Mouse (Mus musculus) neural tube, embryonic 12.5 days (tissue): ENCODE data around the gene Kcna6. TPM values are rescaled to one million over a fixed set of nuclear protein-coding genes. Genes with fewer than 3 reads are reported as not detected.

Source experiments
- ATAC-seq: fragments of 200-750 bp; cut with Nextera tagmentation; 2 replicates; pipeline ENCODE4 v1.8.0; 2017; ENCODE audit warnings: low read depth, mild to moderate bottlenecking, moderate TSS enrichment, moderate library complexity; ENCODE audit not compliant: low FRiP score
- H3K27ac ChIP-seq: fragments of 300-500 bp; sonication (generic); 2 replicates; pipeline ENCODE4 v1.5.1; 2016
- H3K27me3 ChIP-seq: fragments of 300-500 bp; sonication (generic); replicated peaks from 2 replicates; pipeline ENCODE4 v1.6.1; 2016; ENCODE audit warnings: mild to moderate bottlenecking
- H3K36me3 ChIP-seq: fragments of 300-500 bp; sonication (generic); 2 replicates; pipeline ENCODE4 v1.6.1; 2016; ENCODE audit warnings: mild to moderate bottlenecking
- H3K4me1 ChIP-seq: fragments of 300-500 bp; sonication (generic); 2 replicates; pipeline ENCODE4 v1.6.1; 2016
- H3K4me2 ChIP-seq: fragments of 300-500 bp; sonication (generic); replicated peaks from 2 replicates; pipeline ENCODE4 v1.6.1; 2016; ENCODE audit warnings: mild to moderate bottlenecking
- H3K4me3 ChIP-seq: fragments of 300-500 bp; sonication (generic); 2 replicates; pipeline ENCODE4 v1.5.1; 2016
- H3K9ac ChIP-seq: fragments of 300-500 bp; sonication (generic); 2 replicates; pipeline ENCODE4 v1.6.1; 2016; ENCODE audit warnings: mild to moderate bottlenecking
- H3K9me3 ChIP-seq: fragments of 300-500 bp; sonication (generic); 2 replicates; pipeline ENCODE4 v1.6.1; 2016; ENCODE audit warnings: mild to moderate bottlenecking
- WGBS: fragments of 180-500 bp; shearing (Covaris S2); methylation state at CpG from one replicate; pipeline ENCODE4 v1.1.7; 2016; 5-methylcytosine and 5-hydroxymethylcytosine counted together
- polyA plus RNA-seq: library from polyadenylated mRNA; unstranded; fragments of >200 nt; fragmentation: Nextera tagmentation; extraction: Ambion mirVana; gene quantifications from 2 replicates; pipeline ENCODE4 v1.2.1, GENCODE M21; 2016

The Kcna6 gene
- polyA plus RNA-seq, 1 experiment from 2014 or later = 16.9 TPM

- Histone ChIP-seq H3K27ac (no peak overlapping the region), H3K4me3 (no peak overlapping the region), H3K4me2 (no peak overlapping the region), H3K9me3 (no peaks in the 10 kb centered on the region), H3K27me3 (no peaks in the 10 kb centered on the region), H3K4me1 (no peaks in the 10 kb centered on the region), H3K36me3 (no peaks in the 10 kb centered on the region), H3K9ac (no peak overlapping the region)
- WGBS = 72% methylated on average over 12 of the region's 12 CpGs
- no peak for ATAC-seq
Measured at GRCm38 (mm10) chr6:126718423-126719087, 21.9 kb downstream of the Kcna6 start.

- WGBS = 91% methylated on average over 6 of the region's 6 CpGs
- Histone ChIP-seq H3K27me3 (no peaks in the 10 kb centered on the region), H3K36me3 (no peaks in the 10 kb centered on the region), H3K4me1 (no peaks in the 10 kb centered on the region), H3K27ac (no peak overlapping the region), H3K9ac (no peak overlapping the region), H3K4me2 (no peak overlapping the region), H3K9me3 (no peaks in the 10 kb centered on the region), H3K4me3 (no peak overlapping the region)
- ATAC-seq = no peak
Measured at GRCm38 (mm10) chr6:126712531-126712930, 27.9 kb downstream of the Kcna6 start.

- Histone ChIP-seq H3K9me3 (no peaks in the 10 kb centered on the region), H3K4me2 (no peak overlapping the region), H3K9ac (no peak overlapping the region), H3K4me1 (0 out of 2 replicates have a peak, but pooled peaks cover 3% of the 10 kb centered on the region), H3K27me3 (no peaks in the 10 kb centered on the region), H3K36me3 (no peaks in the 10 kb centered on the region), H3K27ac (no peak overlapping the region), H3K4me3 (no peak overlapping the region)
- ATAC-seq = no peak
- 80% methylated on average over 6 of the region's 6 CpGs for WGBS
Measured at GRCm38 (mm10) chr6:126705936-126706335, 34.5 kb downstream of the Kcna6 start.

DNA sequence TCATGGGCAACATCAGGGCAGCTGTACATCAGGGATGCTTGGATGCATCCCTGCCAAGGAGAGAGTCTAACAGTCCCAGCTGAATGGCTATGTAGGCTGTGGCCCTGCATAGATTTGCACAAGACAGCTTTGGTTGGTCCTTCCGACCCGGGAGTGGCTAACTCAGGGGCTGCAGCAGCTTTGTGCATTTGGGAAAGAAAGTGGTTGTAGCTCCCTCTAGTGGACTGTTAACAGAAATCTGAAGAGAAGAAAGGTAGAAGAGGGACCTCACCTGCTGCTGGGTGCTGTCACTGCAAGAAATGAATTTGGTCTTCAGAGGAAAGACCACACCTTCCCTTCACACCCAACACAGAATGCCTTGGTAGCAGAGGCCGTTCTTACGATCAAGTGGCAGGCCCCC is 36.0 kb downstream of the Kcna6 start:
- Histone ChIP-seq H3K27ac (no peak overlapping the region), H3K4me2 (no peak overlapping the region), H3K27me3 (0 out of 2 replicates have a peak, but pooled peaks cover 2% of the 10 kb centered on the region), H3K4me3 (no peak overlapping the region), H3K4me1 (0 out of 2 replicates have a peak, but pooled peaks cover 3% of the 10 kb centered on the region), H3K9me3 (no peaks in the 10 kb centered on the region), H3K9ac (no peak overlapping the region), H3K36me3 (no peaks in the 10 kb centered on the region)
- no peak for ATAC-seq
- WGBS = 29% methylated on average over 4 of the region's 4 CpGs

DNA sequence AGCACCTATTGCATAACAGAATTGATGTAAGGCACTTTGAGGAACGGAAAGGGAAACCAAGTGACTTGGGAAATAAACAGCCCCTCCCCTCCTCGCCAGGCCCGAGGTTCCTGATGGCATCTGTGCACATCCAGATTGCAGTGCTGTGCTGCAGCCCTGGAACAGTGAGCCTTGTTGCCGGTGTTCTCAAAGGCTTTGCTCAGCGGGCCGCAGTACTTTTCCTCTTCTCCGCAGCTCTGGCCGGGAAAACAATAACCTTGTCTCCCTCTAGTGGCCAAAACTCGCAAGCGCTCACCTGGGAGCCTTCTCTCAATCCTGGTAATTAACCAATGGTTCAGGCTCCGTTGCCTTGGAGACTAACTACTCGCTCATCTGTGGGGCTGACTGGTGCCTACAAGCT is 38.4 kb downstream of the Kcna6 start:
- no peaks in the 10 kb centered on the region for H3K36me3 ChIP-seq
- no peak overlapping the region for H3K4me3 ChIP-seq
- H3K9me3 ChIP-seq = no peaks in the 10 kb centered on the region
- H3K4me1 ChIP-seq = 0 out of 2 replicates have a peak, but pooled peaks cover 3% of the 10 kb centered on the region
- H3K4me2 ChIP-seq = peak overlapping the region; percentile 23
- peak; percentile 78 for ATAC-seq
- 0 out of 2 replicates have a peak overlapping the region, but pooled peaks have one; percentile 40 for H3K9ac ChIP-seq
- no peak overlapping the region for H3K27ac ChIP-seq
- 4% methylated on average over 12 of the region's 12 CpGs for WGBS
- H3K27me3 ChIP-seq = 0 out of 2 replicates have a peak, but pooled peaks cover 2% of the 10 kb centered on the region

DNA sequence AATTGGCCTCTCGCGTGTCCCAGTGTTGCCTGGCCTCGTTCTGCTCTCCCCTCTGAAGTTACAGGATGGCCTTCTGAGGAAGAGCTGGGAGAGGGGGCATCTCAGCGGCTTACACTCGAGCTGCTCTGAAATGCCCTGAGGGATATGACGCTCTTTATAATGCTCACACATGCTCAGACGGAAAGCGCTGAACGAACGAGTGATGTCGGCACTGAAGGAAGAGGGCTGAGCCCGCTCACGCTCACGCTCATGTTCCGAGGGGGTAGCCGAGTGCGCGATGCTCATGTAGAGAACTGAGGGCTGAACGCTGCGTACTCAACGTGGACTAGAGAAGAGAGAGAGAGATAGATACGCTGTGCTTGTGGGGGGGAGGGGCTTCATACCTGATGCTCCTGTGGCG is 39.3 kb downstream of the Kcna6 start:
- no peaks in the 10 kb centered on the region for H3K36me3 ChIP-seq
- H3K4me3 ChIP-seq = no peak overlapping the region
- H3K9me3 ChIP-seq = no peaks in the 10 kb centered on the region
- WGBS = 74% methylated on average over 23 of the region's 23 CpGs
- H3K4me2 ChIP-seq = no peak overlapping the region
- H3K27ac ChIP-seq = no peak overlapping the region
- ATAC-seq = no peak
- H3K4me1 ChIP-seq = 0 out of 2 replicates have a peak, but pooled peaks cover 3% of the 10 kb centered on the region
- no peak overlapping the region for H3K9ac ChIP-seq
- H3K27me3 ChIP-seq = 0 out of 2 replicates have a peak, but pooled peaks cover 2% of the 10 kb centered on the region

DNA sequence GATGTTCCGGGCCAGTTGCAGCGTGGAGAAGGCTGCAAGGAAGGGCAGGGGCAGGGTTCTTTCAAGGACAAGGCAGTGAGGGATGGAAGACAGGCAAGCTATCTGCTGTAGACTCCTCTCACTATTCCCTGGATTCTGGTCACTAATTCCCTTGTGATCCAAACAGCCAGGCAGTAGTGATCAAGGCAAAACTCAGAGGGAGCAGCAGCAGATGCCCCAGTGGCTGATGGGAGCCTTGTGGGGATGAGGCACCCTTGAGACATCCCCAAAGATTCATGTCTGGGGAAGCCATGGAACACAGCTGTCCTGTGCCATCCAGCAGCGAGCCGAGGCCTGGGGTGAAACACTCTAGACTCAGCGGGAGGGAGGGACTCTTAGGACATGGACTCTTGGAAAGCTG is 40.5 kb downstream of the Kcna6 start:
- 78% methylated on average over 5 of the region's 5 CpGs for WGBS
- no peak overlapping the region for H3K27ac ChIP-seq
- H3K4me2 ChIP-seq = no peak overlapping the region
- H3K27me3 ChIP-seq = 0 out of 2 replicates have a peak, but pooled peaks cover 2% of the 10 kb centered on the region
- 0 out of 2 replicates have a peak, but pooled peaks cover 3% of the 10 kb centered on the region for H3K4me1 ChIP-seq
- H3K9ac ChIP-seq = no peak overlapping the region
- no peaks in the 10 kb centered on the region for H3K36me3 ChIP-seq
- ATAC-seq = no peak
- no peak overlapping the region for H3K4me3 ChIP-seq
- H3K9me3 ChIP-seq = no peaks in the 10 kb centered on the region

DNA sequence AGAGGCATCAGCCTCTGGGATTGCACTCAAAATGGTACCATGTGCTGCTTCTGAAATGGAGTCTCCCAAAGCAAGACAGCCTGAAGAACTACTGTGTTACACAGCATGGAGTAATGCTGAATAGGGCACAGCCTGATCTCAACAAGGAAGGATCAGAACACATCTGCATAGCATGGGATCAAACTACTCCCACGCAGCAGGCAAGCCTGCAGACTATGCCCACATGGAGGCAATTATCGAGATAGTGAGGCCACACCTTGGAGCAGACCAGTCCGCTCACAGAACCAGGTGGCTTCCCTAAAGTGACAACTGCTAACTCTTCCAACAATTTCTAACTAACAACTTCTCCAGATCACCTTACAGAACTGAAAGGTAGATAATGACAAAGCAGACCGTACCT is 53.4 kb downstream of the Kcna6 start:
- Histone ChIP-seq H3K27ac (no peak overlapping the region), H3K9ac (no peak overlapping the region), H3K36me3 (no peaks in the 10 kb centered on the region), H3K4me3 (no peak overlapping the region), H3K9me3 (no peaks in the 10 kb centered on the region), H3K4me2 (no peak overlapping the region), H3K4me1 (no peaks in the 10 kb centered on the region), H3K27me3 (no peaks in the 10 kb centered on the region)
- WGBS = 73% methylated on average over 4 of the region's 4 CpGs
- ATAC-seq = no peak

GRCm38 (mm10) chr6:126685135-126685534 is 55.3 kb downstream of the Kcna6 start:
- Histone ChIP-seq H3K4me3 (no peak overlapping the region), H3K27ac (no peak overlapping the region), H3K27me3 (no peaks in the 10 kb centered on the region), H3K9me3 (no peaks in the 10 kb centered on the region), H3K9ac (no peak overlapping the region), H3K4me2 (no peak overlapping the region), H3K36me3 (no peaks in the 10 kb centered on the region), H3K4me1 (no peaks in the 10 kb centered on the region)
- WGBS = 79% methylated on average over 3 of the region's 3 CpGs
- no peak for ATAC-seq

- Histone ChIP-seq H3K36me3 (no peaks in the 10 kb centered on the region), H3K4me1 (no peaks in the 10 kb centered on the region), H3K9ac (no peak overlapping the region), H3K9me3 (no peaks in the 10 kb centered on the region), H3K4me2 (no peak overlapping the region), H3K4me3 (no peak overlapping the region), H3K27me3 (no peaks in the 10 kb centered on the region), H3K27ac (no peak overlapping the region)
- no peak for ATAC-seq
- WGBS = 63% methylated on average over 7 of the region's 7 CpGs
Measured at GRCm38 (mm10) chr6:126678961-126679360, 61.5 kb downstream of the Kcna6 start.

DNA sequence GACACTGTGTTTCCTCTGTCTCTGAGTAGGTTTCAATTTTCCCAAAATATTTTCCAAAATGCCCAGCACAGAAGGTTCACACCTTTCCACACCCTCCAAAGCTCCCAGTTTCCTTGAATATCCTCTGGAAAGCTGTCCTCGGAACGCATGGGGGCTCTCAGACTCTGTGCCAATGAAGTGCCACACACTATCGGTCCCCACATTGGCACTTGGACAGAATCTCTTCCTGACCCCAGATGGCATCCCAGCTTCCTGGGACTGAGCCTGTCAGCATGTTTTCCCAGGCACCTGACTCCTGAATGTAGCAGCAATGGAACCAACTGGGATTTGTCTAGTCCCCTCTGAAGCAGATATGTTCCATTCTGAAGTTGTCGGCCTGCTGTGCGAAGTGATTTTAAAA is 73.5 kb downstream of the Kcna6 start:
- H3K4me2 ChIP-seq = no peak overlapping the region
- WGBS = 94% methylated on average over 5 of the region's 5 CpGs

GRCm38 (mm10) chr6:126666091-126666490 is 74.4 kb downstream of the Kcna6 start:
- H3K9me3 ChIP-seq = no peaks in the 10 kb centered on the region
- WGBS = 67% methylated on average over 6 of the region's 6 CpGs
- H3K36me3 ChIP-seq = no peaks in the 10 kb centered on the region
- ATAC-seq = no peak
- H3K27me3 ChIP-seq = no peaks in the 10 kb centered on the region
- H3K4me2 ChIP-seq = no peak overlapping the region
- no peaks in the 10 kb centered on the region for H3K4me1 ChIP-seq
- no peak overlapping the region for H3K4me3 ChIP-seq
- no peak overlapping the region for H3K27ac ChIP-seq
- no peak overlapping the region for H3K9ac ChIP-seq

More for the DNA sequence above, 73.5 kb downstream of the Kcna6 start:
- no peaks in the 10 kb centered on the region for H3K9me3 ChIP-seq
- H3K4me1 ChIP-seq = no peaks in the 10 kb centered on the region
- H3K36me3 ChIP-seq = no peaks in the 10 kb centered on the region
- no peak overlapping the region for H3K4me3 ChIP-seq
- H3K27ac ChIP-seq = no peak overlapping the region
- no peaks in the 10 kb centered on the region for H3K27me3 ChIP-seq
- ATAC-seq = no peak
- H3K9ac ChIP-seq = no peak overlapping the region

DNA sequence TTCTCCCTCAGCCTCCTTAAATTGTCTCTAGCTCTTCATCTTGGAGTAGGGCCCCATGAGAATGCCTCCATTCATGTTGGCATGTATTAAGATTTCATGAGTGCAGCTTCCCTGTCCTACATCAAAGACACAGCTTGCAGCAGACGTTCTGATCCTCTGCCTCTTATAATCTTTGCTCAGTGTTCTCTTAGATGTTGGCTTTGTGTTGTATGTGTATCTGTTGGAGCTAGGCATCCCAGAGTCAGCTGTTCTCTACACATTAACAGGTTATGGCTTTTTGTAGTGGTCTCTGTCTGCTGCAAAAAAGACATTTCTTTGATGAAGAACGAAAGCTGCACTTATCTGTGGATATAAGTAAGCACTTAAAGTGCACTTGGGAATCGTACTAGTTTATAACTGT is 75.9 kb downstream of the Kcna6 start:
- Histone ChIP-seq H3K4me1 (no peaks in the 10 kb centered on the region), H3K27ac (no peak overlapping the region), H3K4me3 (no peak overlapping the region), H3K9ac (no peak overlapping the region), H3K9me3 (no peaks in the 10 kb centered on the region), H3K36me3 (no peaks in the 10 kb centered on the region), H3K27me3 (no peaks in the 10 kb centered on the region), H3K4me2 (no peak overlapping the region)
- 67% methylated on average over 3 of the region's 3 CpGs for WGBS
- no peak for ATAC-seq
